Mouse (Mus musculus): Measurements from ENCODE around the gene Hoxa9.

The Hoxa9 gene

GRCm38 (mm10) chr6:52261751-52262462 is 31.0 kb upstream of the Hoxa9 start:
- no peak for DNase-seq (ENCODE audit: low read depth, low spot score)

- no peak for DNase-seq (ENCODE audit: low read depth, low spot score)
These were observed 30.0 kb upstream of the Hoxa9 start, which contains the start of gene Hoxa13 for GRCm38 (mm10) chr6:52260654-52261575. TSS of gene Hoxa13 (minus strand) at chr6:52260880.

GRCm38 (mm10) chr6:52259811-52260261 is 28.9 kb upstream of the Hoxa9 start:
- DNase-seq (ENCODE audit: low read depth, low spot score), result no peak

- no peak for DNase-seq (ENCODE audit: low read depth, low spot score)
These were observed 28.3 kb upstream of the Hoxa9 start for GRCm38 (mm10) chr6:52259081-52259790.

GRCm38 (mm10) chr6:52256956-52257355 is 26.1 kb upstream of the Hoxa9 start:
- peak; percentile 67 for DNase-seq (ENCODE audit: low read depth, low spot score)

GRCm38 (mm10) chr6:52253511-52254500 is 22.9 kb upstream of the Hoxa9 start:
- no peak for DNase-seq (ENCODE audit: low read depth, low spot score)

- no peak for DNase-seq (ENCODE audit: low read depth, low spot score)
These were observed 22.0 kb upstream of the Hoxa9 start for GRCm38 (mm10) chr6:52252775-52253376.

GRCm38 (mm10) chr6:52252016-52252774 is 21.3 kb upstream of the Hoxa9 start:
- DNase-seq (ENCODE audit: low read depth, low spot score), result no peak

GRCm38 (mm10) chr6:52251177-52251879 is 20.4 kb upstream of the Hoxa9 start:
- no peak for DNase-seq (ENCODE audit: low read depth, low spot score)

- DNase-seq (ENCODE audit: low read depth, low spot score), result no peak
These were observed 18.9 kb upstream of the Hoxa9 start for GRCm38 (mm10) chr6:52249826-52250225.

- DNase-seq (ENCODE audit: low read depth, low spot score), result no peak
These were observed 18.5 kb upstream of the Hoxa9 start for GRCm38 (mm10) chr6:52249415-52249738.

GRCm38 (mm10) chr6:52248638-52249414 is 17.9 kb upstream of the Hoxa9 start:
- no peak for DNase-seq (ENCODE audit: low read depth, low spot score)

- no peak for DNase-seq (ENCODE audit: low read depth, low spot score)
These were observed 17.1 kb upstream of the Hoxa9 start for GRCm38 (mm10) chr6:52247766-52248637.

GRCm38 (mm10) chr6:52246916-52247315 is 16.0 kb upstream of the Hoxa9 start:
- no peak for DNase-seq (ENCODE audit: low read depth, low spot score)

GRCm38 (mm10) chr6:52246403-52246803 is 15.5 kb upstream of the Hoxa9 start:
- no peak for DNase-seq (ENCODE audit: low read depth, low spot score)

GRCm38 (mm10) chr6:52245757-52246142 is 14.9 kb upstream of the Hoxa9 start, which contains the start of gene Hoxa11:
TSS of gene Hoxa11 (minus strand) at chr6:52245810.
- DNase-seq (ENCODE audit: low read depth, low spot score), result no peak

Data from retina, postnatal 7 days (tissue).